Mouse (Mus musculus) embryonic facial prominence, embryonic 10.5 days (tissue): Measurements from ENCODE around the gene Gjb5. TPM values are rescaled to one million over a fixed set of nuclear protein-coding genes. Genes with fewer than 3 reads are reported as not detected.
A peak's percentile ranks its signal among the peaks of the same experiment; 100 is the strongest.

Experiments used
- DNase-seq: peaks from one replicate; pipeline ENCODE4 v3.0.0-alpha.2; 2017; ENCODE audit warnings: low spot score
- H3K27ac ChIP-seq: fragments of 300-500 bp; sonication (generic); replicated peaks from 2 replicates; pipeline ENCODE4 v1.5.1; 2016; ENCODE audit warnings: mild to moderate bottlenecking
- H3K27me3 ChIP-seq: fragments of 300-500 bp; sonication (generic); replicated peaks from 2 replicates; pipeline ENCODE4 v1.6.1; 2016; ENCODE audit warnings: low read depth, mild to moderate bottlenecking; ENCODE audit not compliant: poor library complexity, severe bottlenecking
- H3K36me3 ChIP-seq: fragments of 300-500 bp; sonication (generic); replicated peaks from 2 replicates; pipeline ENCODE4 v1.6.1; 2016; ENCODE audit warnings: mild to moderate bottlenecking, moderate library complexity
- H3K4me1 ChIP-seq: fragments of 300-500 bp; sonication (generic); 2 replicates; pipeline ENCODE4 v1.6.1; 2016
- H3K4me3 ChIP-seq: fragments of 300-500 bp; sonication (generic); 2 replicates; pipeline ENCODE4 v1.5.1; 2016; ENCODE audit warnings: mild to moderate bottlenecking, moderate library complexity
- H3K9me3 ChIP-seq: fragments of 300-500 bp; sonication (generic); 2 replicates; pipeline ENCODE4 v1.6.1; 2016; ENCODE audit warnings: mild to moderate bottlenecking
- WGBS: fragments of 180-500 bp; shearing (Covaris S2); methylation state at CpG from one replicate; pipeline ENCODE4 v1.1.7; 2016; 5-methylcytosine and 5-hydroxymethylcytosine counted together
- polyA plus RNA-seq: library from polyadenylated mRNA; unstranded; fragments of >200 nt; fragmentation: Nextera tagmentation; extraction: Ambion mirVana; gene quantifications from 2 replicates; pipeline ENCODE4 v1.2.1, GENCODE M21; 2016

Gene Gjb5
- polyA plus RNA-seq, 1 experiment from 2014 or later, result 1.7 TPM

DNA sequence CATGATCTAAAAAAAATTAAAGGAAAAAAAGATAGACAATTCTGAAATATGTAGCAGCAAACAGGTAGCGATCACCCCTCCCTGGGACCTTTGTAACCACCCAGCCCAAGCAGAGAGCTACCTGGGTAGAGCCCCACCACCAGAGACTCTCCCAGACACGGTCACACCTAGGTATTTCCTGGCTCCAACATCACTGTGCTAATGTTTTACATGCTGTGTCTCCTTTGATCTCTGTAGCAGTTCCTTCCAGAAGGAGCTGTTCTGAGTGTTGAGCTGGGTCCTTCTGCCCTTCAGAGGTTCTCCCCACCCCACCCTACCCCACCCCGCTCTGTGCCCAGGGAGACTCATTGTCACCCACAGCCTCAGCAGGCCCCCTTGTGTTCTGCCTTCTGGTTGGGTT lies 34.3 kb downstream of the Gjb5 start:
- no peaks in the 10 kb centered on the region for H3K9me3 ChIP-seq
- no peaks in the 10 kb centered on the region for H3K36me3 ChIP-seq
- 89% methylated on average over 3 of the region's 3 CpGs for WGBS
- no peak overlapping the region for H3K27ac ChIP-seq
- H3K4me1 ChIP-seq, result peaks cover 15% of the 10 kb centered on the region; the same call in 1 of the 2 replicates
- DNase-seq, result no peak
- H3K27me3 ChIP-seq, result peaks cover 32% of the 10 kb centered on the region
- H3K4me3 ChIP-seq, result no peak overlapping the region

DNA sequence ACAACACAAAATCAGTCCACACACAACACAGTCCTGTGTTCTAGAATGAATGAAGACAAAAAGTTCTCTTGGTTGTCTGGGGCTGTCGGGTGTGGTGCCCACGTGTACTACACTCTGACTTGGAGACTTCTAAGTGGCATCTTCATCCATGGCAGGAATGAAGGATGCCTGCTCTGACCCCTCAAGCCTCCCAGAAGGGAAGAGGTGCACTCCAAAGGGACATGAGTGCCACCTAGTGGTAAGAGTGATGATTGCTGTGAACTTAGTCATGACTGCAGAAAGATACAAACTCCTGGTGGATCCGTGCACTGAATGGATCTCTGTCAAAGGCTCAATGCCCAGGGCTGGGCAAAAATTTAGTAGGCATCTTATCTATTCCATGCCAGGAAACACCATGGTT lies 38.4 kb downstream of the Gjb5 start:
- Histone ChIP-seq H3K4me1 (no peaks in the 10 kb centered on the region; the same call in 1 of the 2 replicates), H3K36me3 (no peaks in the 10 kb centered on the region), H3K27ac (no peak overlapping the region), H3K4me3 (no peak overlapping the region), H3K9me3 (no peaks in the 10 kb centered on the region), H3K27me3 (peaks cover 18% of the 10 kb centered on the region)
- WGBS, result 7% methylated on average over 3 of the region's 3 CpGs
- peak; percentile 66 for DNase-seq

DNA sequence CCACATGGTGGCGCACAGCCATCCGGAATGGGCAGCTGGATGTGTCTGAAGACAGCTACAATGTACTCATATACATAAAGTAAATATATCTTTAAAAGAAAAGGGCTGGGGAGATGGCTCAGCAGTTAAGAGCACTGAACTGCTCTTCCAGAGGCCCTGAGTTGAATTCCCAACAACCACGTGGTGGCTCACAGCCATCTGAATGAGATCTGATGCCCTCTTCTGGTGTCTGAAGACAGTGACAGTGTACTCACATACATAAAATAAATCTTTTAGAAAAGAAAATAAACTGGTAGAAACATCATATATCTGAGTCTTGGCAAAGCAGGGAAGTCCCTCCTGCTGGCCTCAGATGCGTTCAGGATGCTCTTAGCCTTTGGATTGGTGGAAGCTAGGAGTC lies 40.8 kb downstream of the Gjb5 start:
- 57% methylated on average over 4 of the region's 4 CpGs for WGBS
- Histone ChIP-seq H3K36me3 (no peaks in the 10 kb centered on the region), H3K4me1 (peaks cover 24% of the 10 kb centered on the region), H3K9me3 (no peaks in the 10 kb centered on the region), H3K4me3 (no peak overlapping the region), H3K27me3 (peaks cover 42% of the 10 kb centered on the region), H3K27ac (no peak overlapping the region)
- no peak for DNase-seq

- WGBS, result 81% methylated on average over 8 of the region's 8 CpGs
- DNase-seq, result no peak
Observed at GRCm38 (mm10) chr4:127315753-127316152, 42.2 kb downstream of the Gjb5 start.

DNA sequence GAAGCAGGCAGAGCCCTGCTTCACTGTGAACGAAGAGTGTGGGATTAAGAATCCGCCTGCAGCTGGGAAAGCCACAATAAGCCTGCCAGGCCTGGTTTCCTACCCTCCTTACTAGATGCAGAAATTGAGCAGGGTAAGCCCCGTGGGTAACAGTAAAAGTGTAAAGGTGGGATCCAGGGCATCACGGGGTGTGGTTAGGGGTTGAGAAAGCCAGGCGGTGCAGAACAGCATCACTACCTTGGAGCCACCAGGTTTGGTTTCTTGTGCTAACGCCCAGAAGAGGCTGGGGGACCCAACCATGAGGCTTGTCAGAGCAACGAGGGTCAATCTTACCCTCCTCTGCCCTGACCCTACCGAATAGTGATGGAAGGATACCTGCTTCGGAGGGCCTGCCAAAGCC lies 43.4 kb downstream of the Gjb5 start:
- Histone ChIP-seq H3K36me3 (no peaks in the 10 kb centered on the region), H3K27me3 (peaks cover 57% of the 10 kb centered on the region), H3K4me1 (peaks cover 24% of the 10 kb centered on the region), H3K9me3 (no peaks in the 10 kb centered on the region), H3K4me3 (peak overlapping the region; percentile 66; the same call in 1 of the 2 replicates), H3K27ac (0 out of 2 replicates have a peak overlapping the region, but pooled peaks have one; percentile 19)
- WGBS, result 44% methylated on average over 9 of the region's 9 CpGs
- no peak for DNase-seq

More at GRCm38 (mm10) chr4:127315753-127316152, 42.2 kb downstream of the Gjb5 start:
- Histone ChIP-seq H3K27ac (no peak overlapping the region), H3K9me3 (no peaks in the 10 kb centered on the region), H3K27me3 (peaks cover 54% of the 10 kb centered on the region), H3K4me3 (no peak overlapping the region), H3K4me1 (peaks cover 24% of the 10 kb centered on the region), H3K36me3 (no peaks in the 10 kb centered on the region)

DNA sequence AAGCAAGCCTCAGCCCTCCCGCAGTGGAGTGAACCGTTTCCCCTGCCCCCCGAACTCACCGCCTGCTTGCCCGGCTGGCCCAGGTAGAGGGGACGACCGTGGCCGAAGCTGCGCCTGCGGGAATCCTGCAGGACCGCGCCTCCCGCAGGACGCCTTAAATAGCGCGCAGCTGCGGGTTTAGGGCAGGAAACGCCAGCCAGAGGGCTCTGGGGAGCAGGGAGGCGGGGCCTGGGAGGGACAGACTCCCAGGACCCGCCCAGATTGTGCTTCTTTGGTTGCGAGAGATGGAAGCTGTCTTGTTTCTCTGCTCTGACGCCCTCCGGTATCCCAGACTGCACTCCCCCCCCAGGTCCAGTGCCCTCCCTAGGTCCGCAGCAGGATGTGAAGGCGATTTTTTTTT lies 44.1 kb downstream of the Gjb5 start, which contains the start of gene Gja4:
Gene Gja4, minus strand, starts transcription at position 179 of the 400 bp plus-strand sequence.
- Histone ChIP-seq H3K9me3 (no peaks in the 10 kb centered on the region), H3K4me1 (peaks cover 24% of the 10 kb centered on the region), H3K36me3 (no peaks in the 10 kb centered on the region), H3K27ac (peak within 1 kb of the TSS; percentile 75), H3K4me3 (peak within 1 kb of the TSS; percentile 66), H3K27me3 (peaks cover 57% of the 10 kb centered on the region)
- DNase-seq, result peak; percentile 79
- under 1% methylated on average over 25 of the region's 25 CpGs for WGBS

- no peaks in the 10 kb centered on the region for H3K36me3 ChIP-seq
- H3K4me3 ChIP-seq, result no peak overlapping the region
- 60% methylated on average over 24 of the region's 24 CpGs for whole genome bisulfite sequencing
- peaks cover 57% of the 10 kb centered on the region for H3K27me3 ChIP-seq
- H3K27ac ChIP-seq, result no peak overlapping the region
- H3K9me3 ChIP-seq, result no peaks in the 10 kb centered on the region
- no peak for DNase-seq
- H3K4me1 ChIP-seq, result peaks cover 24% of the 10 kb centered on the region
Observed at GRCm38 (mm10) chr4:127312349-127312748, 45.6 kb downstream of the Gjb5 start.

GRCm38 (mm10) chr4:127311561-127311960 lies 46.4 kb downstream of the Gjb5 start:
- no peaks in the 10 kb centered on the region for H3K9me3 ChIP-seq
- no peak overlapping the region for H3K4me3 ChIP-seq
- peaks cover 57% of the 10 kb centered on the region for H3K27me3 ChIP-seq
- 58% methylated on average over 9 of the region's 9 CpGs for WGBS
- H3K36me3 ChIP-seq, result no peaks in the 10 kb centered on the region
- no peak overlapping the region for H3K27ac ChIP-seq
- DNase-seq, result no peak
- H3K4me1 ChIP-seq, result peaks cover 24% of the 10 kb centered on the region

DNA sequence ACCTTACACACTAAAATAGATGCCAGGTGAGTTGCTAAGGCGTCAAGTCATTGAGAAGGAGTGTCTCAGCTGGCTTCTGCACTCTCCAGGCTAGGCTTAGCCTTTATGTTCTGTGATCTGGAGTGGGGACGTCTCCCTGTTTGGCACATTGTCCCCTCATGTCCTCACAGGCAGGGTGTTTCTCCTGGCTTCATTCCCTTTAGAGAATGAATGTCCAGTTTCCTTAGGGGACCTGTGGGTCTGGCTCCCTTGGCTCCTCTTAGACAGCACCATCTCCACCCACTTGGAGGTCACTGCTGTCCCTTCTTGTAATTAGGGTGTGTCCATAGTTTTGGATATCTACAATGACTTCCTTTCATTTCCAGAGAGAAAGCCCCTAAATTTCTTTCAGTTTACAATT lies 51.1 kb downstream of the Gjb5 start:
- no peaks in the 10 kb centered on the region for H3K4me1 ChIP-seq
- peaks cover 13% of the 10 kb centered on the region for H3K27me3 ChIP-seq
- H3K27ac ChIP-seq, result no peak overlapping the region
- no peaks in the 10 kb centered on the region for H3K9me3 ChIP-seq
- no peak overlapping the region for H3K4me3 ChIP-seq
- DNase-seq, result no peak
- WGBS, result 70% methylated on average over 2 of the region's 2 CpGs
- H3K36me3 ChIP-seq, result no peaks in the 10 kb centered on the region

Other genes starting within 250 kb of the Gjb5 start
- gene Tmem35b, start 234.5 kb downstream of the Gjb5 start, polyA plus RNA-seq, result 11.9 and 12.1 TPM in 2 replicates
- gene Dlgap3, start 189.0 kb downstream of the Gjb5 start, polyA plus RNA-seq, result 0.83 and 0.98 TPM in 2 replicates
- gene Smim12, start 114.4 kb downstream of the Gjb5 start, polyA plus RNA-seq, result 73.7 and 80.0 TPM in 2 replicates
- 10.8 and 12.5 TPM in 2 replicates for gene Gja4, start 44.1 kb downstream of the Gjb5 start, polyA plus RNA-seq
- 8.0 and 8.2 TPM in 2 replicates for gene Gjb3, start 27.3 kb downstream of the Gjb5 start, polyA plus RNA-seq
- not detected in 2 replicates for gene Gjb4, start 4.1 kb downstream of the Gjb5 start, polyA plus RNA-seq